Mouse (Mus musculus) Patski (cell line): ENCODE measurements around the gene Slc43a2. TPM values are rescaled to one million over a fixed set of nuclear protein-coding genes. Genes with fewer than 3 reads are reported as not detected.
A peak's percentile ranks its signal among the peaks of the same experiment; 100 is the strongest.

Experiments used
- ATAC-seq: fragments of 100-300 bp; one replicate; pipeline ENCODE4 v1.8.0; 2021
- CTCF ChIA-PET: fragments of 350-600 bp; sonication (Branson Sonifier 250); formaldehyde crosslinking; loops from one replicate; lab custom pipeline; 2022; ENCODE audit warnings: inconsistent platforms; lab: Charles Lee
- POLR2A ChIA-PET: fragments of 350-600 bp; sonication (Branson Sonifier 250); formaldehyde crosslinking; loops from one replicate; lab custom pipeline; 2022; ENCODE audit warnings: antibody characterized with exemption, inconsistent platforms; lab: Charles Lee
- DNase-seq: peaks from one replicate; pipeline ENCODE4 v3.0.0-alpha.2; 2011; ENCODE audit warnings: low read depth, low spot score
- H3K27me3 ChIP-seq: fragments of 371-371 bp; one replicate; pipeline ENCODE4 v1.5.1; 2021
- CTCF ChIP-seq: fragments of 100-300 bp; IDR thresholded peaks from one replicate; pipeline ENCODE4 v1.5.1; 2021
- in situ Hi-C: fragments of 300-500 bp; cut with MboI; formaldehyde crosslinking; loops from 3 replicates; pipeline ENCODE4 v1.11.1; 2018; ENCODE audit warnings: low pct_unique_long_range_greater_than_20kb, mixed read lengths
- polyA plus RNA-seq: library from polyadenylated mRNA; unstranded; gene quantifications from one replicate; pipeline ENCODE4 v1.2.3, GENCODE M21; 2021

The Slc43a2 gene
- polyA plus RNA-seq, 1 experiment from 2014 or later: 10.0 TPM

DNA sequence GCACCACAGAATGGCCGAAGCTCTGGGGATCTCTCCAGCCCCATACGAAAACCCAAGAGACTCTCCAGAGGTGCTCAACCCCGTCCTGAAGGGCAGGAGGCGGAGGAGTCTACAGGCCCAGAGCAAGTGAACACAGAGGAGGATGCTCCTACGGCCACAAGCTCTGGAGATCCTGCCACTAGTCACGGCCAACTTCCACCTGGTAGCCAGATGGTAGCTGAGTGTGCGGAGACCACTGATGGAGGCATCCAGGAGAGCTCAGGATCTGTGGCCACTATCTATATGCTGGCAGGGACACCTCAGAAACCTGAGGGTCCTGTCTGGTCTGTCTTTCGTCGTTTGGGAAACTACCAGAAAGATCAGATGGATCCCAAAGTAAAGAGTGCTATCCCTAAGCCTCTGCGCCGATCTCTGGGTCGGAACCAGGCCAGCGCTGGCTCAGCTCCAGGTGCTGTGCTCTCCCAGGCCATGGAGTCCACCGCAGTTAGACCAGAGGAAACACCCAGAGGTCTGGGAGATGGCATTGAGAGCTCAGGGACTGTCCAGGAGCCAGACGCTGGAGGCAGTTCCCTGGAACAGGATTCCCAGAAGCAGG lies 5.9 kb upstream of the Slc43a2 start:
- in situ Hi-C loops: no loop called here
- DNase-seq: no peak
- no peak for TF ChIP-seq CTCF
- no peak for ATAC-seq
- CTCF ChIA-PET: interaction anchor here (1.7 kb wide), 1 partner anchor 15 kb away, joined by 5 read pairs; the partner anchor contains the start of gene Rilp
- H3K27me3 ChIP-seq: no peaks in the 10 kb centered on the region
- POLR2A ChIA-PET: no interaction called here

DNA sequence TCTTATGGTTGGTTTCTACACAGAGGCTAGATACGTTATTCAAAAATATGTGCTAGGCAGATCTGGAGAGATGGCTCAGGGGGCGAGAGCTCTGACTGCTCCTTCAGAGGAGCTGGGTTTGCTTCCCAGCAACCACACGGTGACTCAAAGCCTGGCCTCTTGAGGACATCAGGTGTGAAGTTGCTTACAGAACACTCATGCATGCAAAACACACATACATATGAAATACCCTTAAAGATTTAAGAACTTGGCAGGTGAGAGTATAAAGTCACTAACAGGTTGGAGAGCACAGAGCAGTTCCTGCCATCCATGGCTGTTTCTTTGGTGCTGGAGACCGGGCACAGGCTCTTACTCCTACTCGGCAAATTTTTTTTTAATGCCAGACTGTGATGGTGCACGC lies 4.6 kb upstream of the Slc43a2 start:
- ATAC-seq (no peak), DNase-seq (no peak)
- no peak for TF ChIP-seq CTCF
- CTCF ChIA-PET: interaction anchor here (1.2 kb wide), 1 partner anchor 14 kb away, joined by 3 read pairs; the partner anchor contains the start of gene Scarf1
- POLR2A ChIA-PET: no interaction called here
- H3K27me3 ChIP-seq: no peaks in the 10 kb centered on the region
- in situ Hi-C loops: no loop called here

DNA sequence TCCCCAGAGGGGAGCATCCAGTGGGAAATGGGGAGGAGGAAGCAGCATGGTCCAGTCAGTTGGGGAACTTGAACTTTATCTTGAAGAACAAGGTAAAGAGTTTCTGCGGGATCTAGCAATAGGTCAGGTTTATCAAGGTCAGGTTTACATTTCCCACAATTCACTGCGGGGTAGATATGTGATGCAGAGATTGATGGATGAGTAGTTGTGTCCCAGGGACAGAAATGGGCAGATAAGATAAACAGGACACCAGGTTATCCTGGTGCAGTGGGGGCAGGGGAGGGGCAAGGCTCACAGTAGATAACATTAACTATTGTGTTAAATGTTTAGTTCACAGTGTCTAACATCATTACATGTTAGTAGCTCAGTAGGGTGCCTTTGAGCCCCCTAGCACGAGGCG lies 1.7 kb upstream of the Slc43a2 start:
- DNase-seq (no peak), ATAC-seq (no peak)
- ChIA-PET CTCF (interaction anchor here (0.8 to 2.6 kb wide), 10 partner anchors 11 to 126 kb away, joined by 3 to 26 read pairs (median 3); no protein-coding TSS in a partner anchor), POLR2A (interaction anchor here (0.7 to 2.5 kb wide), 3 partner anchors 20 to 52 kb away, joined by 3 to 10 read pairs (median 5); no protein-coding TSS in a partner anchor)
- TF ChIP-seq CTCF: no peak
- in situ Hi-C loops: loop anchor here (5.0 kb wide), 1 partner anchor 43 kb away; no protein-coding TSS in a partner anchor
- no peaks in the 10 kb centered on the region for H3K27me3 ChIP-seq

DNA sequence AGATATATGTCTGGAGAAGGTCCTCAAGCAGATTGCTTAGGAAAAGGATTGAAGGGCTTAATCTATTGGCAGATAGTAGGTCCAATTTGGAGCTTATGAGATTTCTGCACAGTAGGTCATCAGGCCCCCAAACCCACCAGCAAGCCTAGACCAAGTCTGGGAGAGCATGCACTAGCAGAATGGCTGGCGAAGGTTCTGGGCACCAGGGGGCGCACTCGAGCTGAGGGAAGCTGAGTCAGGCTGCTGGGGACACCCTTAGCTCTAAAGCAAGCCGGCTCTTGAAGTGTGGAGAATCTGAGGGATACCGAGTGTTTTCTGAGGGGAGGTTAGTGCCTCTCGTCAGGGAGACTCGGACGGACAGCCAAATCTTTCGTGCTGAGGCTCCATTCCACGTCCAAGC lies 1.2 kb upstream of the Slc43a2 start:
- POLR2A ChIA-PET: interaction anchor here (0.7 to 2.5 kb wide), 3 partner anchors 19 to 51 kb away, joined by 3 to 10 read pairs (median 5); no protein-coding TSS in a partner anchor

DNA sequence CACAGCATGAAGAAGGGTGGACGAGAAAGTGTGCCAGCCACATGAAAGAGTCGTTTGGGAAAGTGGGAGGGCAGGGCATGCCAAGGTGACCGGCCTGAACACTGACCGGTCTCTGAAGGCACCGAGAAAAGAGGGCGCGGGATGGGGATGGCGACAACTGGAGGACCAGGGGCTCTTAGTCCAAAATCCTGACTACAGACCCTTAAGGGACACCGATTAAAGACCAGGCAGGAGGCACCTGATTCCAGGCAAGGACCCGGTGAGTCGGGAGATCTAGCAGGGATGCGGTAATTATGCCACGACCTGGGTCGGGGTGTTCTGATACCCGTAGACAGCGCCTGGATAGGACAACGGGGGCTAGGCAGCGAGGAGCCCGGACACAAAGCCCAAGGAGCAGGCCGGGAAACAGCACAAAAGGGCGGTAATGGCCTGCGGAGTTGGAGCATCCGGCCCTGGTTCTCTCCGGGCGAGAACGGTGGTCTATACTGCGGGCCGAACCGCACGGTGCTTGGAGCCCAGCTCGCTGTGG lies 585 bp upstream of the Slc43a2 start:
- ATAC-seq: peak; percentile 13
- ChIA-PET POLR2A (interaction anchor here (0.6 to 2.5 kb wide), 6 partner anchors 10 to 132 kb away, joined by 3 to 10 read pairs (median 4); partner anchors contain the start of gene Pitpna), CTCF (interaction anchor here (0.8 to 2.6 kb wide), 12 partner anchors 20 to 127 kb away, joined by 3 to 26 read pairs (median 4); no protein-coding TSS in a partner anchor)
- in situ Hi-C loops: loop anchor here (5.0 kb wide), 1 partner anchor 41 kb away; no protein-coding TSS in a partner anchor
- H3K27me3 ChIP-seq: no peaks in the 10 kb centered on the region
- no peak for TF ChIP-seq CTCF
- DNase-seq: no peak

More for the DNA sequence above, 1.2 kb upstream of the Slc43a2 start:
- TF ChIP-seq CTCF: no peak
- in situ Hi-C loops: loop anchor here (5.0 kb wide), 1 partner anchor 42 kb away; no protein-coding TSS in a partner anchor
- H3K27me3 ChIP-seq: no peaks in the 10 kb centered on the region
- no peak for ATAC-seq
- DNase-seq: no peak
- CTCF ChIA-PET: interaction anchor here (0.8 to 2.6 kb wide), 12 partner anchors 10 to 126 kb away, joined by 3 to 26 read pairs (median 4); no protein-coding TSS in a partner anchor

DNA sequence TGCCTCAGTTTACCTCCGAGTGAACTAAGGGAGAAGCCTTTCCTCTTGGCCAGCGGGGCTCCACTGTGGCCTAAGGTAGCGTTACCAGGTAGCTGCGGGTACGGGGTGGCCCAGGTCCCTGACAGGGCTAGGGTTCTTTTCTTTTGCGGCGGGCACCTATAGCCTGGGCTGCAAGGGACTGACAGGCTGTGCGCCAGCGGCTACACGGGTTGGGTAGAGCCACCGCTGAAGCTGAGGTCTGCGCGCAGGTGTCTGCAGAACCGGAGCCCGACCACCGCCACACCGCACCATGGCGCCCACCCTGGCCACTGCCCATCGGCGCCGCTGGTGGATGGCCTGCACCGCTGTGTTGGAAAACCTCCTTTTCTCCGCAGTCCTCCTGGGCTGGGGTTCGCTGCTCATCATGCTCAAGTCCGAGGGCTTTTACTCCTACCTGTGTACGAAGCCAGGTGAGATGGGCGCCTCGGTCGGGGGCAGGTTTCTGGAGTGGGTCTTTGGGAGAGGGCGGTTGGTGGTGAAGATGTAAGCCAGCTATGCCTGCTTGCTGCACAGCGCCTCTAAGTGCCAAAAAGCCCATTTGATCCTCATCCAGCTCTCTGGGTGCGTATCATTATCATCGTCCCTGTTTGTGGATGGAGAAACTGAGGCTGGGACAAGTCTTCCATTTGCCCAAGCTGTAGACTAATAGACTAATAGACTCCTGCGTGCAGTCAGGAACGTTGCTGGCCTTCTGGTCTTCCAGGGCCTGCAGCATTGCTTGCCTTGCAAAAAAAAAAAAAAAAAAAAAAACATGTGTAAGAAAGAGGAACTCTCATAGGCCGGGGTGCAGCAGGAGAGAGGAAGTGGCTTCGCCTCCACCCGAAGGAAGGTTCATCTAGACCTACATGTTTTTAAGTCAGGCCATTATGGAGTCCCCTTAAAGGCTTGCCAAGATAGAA lies 1.1 kb downstream of the Slc43a2 start:
- no peak for ATAC-seq
- in situ Hi-C loops: loop anchor here (5.0 kb wide), 1 partner anchor 40 kb away; no protein-coding TSS in a partner anchor
- CTCF ChIA-PET: no interaction called here
- POLR2A ChIA-PET: interaction anchor here (1.8 kb wide), 1 partner anchor 8 kb away, joined by 5 read pairs; no protein-coding TSS in a partner anchor
- no peak for DNase-seq
- H3K27me3 ChIP-seq: no peaks in the 10 kb centered on the region
- no peak for TF ChIP-seq CTCF

DNA sequence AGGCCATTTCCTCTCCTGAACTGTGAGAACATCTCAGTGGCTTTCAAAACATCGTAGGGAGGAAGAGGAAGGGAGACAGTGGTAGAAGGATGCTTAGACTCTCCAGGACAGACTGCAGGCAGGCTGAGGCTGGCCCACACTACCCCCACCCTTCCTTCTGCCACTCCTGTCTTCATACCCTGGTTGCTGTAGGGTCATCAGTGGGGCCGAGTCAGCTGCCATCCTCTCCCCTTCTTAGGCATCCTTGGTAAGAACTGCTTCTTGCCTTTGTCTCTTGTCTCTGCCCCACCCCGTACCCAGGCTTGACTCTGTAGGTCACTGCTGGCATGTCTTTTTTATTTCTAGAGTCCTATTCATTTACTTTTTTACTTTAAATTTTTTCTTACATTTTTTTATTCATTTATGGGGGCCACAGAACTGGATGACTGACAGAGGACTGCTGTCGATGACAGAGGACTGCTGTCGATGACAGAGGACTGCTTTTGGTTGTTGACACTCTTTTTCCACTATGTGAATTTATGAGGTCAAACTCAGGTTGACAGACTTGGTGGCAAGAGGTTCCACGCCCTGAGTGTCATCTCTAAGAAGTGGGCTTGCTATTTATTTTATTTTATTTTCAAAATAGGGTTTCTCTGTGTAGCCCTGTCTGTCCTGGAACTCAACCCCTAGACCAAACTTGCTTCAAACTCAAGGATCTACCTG lies 2.0 kb downstream of the Slc43a2 start:
- in situ Hi-C loops: loop anchor here (5.0 kb wide), 1 partner anchor 39 kb away; no protein-coding TSS in a partner anchor
- ChIA-PET CTCF (interaction anchor here (1.2 kb wide), 1 partner anchor 33 kb away, joined by 4 read pairs; no protein-coding TSS in a partner anchor), POLR2A (no interaction called here)
- DNase-seq (no peak), ATAC-seq (no peak)
- TF ChIP-seq CTCF: no peak
- H3K27me3 ChIP-seq: no peaks in the 10 kb centered on the region

DNA sequence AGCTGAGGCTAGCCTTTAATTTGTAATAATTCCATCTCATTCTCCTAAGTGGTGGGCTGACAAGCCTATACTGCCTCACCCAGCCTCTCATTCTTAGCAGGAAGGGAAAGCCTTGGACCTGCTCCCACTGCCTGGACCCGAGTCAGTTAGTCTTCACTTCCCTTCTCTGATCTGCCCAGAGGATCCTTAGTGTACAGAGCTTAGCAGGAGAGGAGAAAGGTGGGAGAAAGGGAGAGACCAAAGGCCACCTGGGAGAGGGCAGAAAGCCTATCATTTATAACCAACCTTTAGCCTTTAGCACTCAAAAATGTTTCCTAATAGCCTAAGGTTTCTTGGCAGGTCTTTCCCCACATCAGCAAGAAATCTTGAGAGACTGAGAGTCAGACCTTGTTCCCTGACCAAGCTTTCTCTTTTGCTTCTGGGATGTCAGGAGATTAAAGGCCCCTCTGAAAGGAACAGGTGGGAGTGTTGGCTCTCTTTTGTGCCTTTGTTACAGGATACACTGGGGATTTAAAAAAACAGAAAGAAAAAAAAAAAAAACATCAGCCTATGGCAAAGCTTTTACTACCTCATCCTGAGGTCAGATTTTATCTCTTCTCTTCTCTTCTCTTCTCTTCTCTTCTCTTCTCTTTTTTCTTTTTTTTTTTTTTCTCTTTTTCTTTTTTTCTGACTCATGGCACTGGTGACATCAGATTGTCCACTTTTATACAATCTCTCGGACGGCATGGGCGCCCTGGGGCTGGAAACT lies 3.0 kb downstream of the Slc43a2 start:
- no peak for DNase-seq
- no peaks in the 10 kb centered on the region for H3K27me3 ChIP-seq
- CTCF ChIA-PET: interaction anchor here (1.2 kb wide), 1 partner anchor 32 kb away, joined by 4 read pairs; no protein-coding TSS in a partner anchor
- POLR2A ChIA-PET: no interaction called here
- in situ Hi-C loops: loop anchor here (5.0 kb wide), 1 partner anchor 38 kb away; no protein-coding TSS in a partner anchor
- no peak for ATAC-seq
- TF ChIP-seq CTCF: no peak
